Mouse (Mus musculus) liver, adult 2 months (tissue): ENCODE data around the gene Sh2b1. TPM values are rescaled to one million over a fixed set of nuclear protein-coding genes. Genes with fewer than 3 reads are reported as not detected.

ENCODE experiments used
- DNase-seq: peaks from one replicate; pipeline ENCODE4 v3.0.0-alpha.2; 2011; ENCODE audit warnings: low read depth, low spot score; ENCODE audit errors: extremely low read depth
- H3K27ac ChIP-seq: fragments of 200-500 bp; replicated peaks from 2 replicates; pipeline ENCODE4 v1.5.1; 2012; ENCODE audit warnings: low read depth, mild to moderate bottlenecking, control low read depth, inconsistent platforms, low read length; ENCODE audit not compliant: insufficient read depth
- H3K27me3 ChIP-seq: fragments of 200-500 bp; 2 replicates; pipeline ENCODE4 v1.6.1; 2012; ENCODE audit warnings: mild to moderate bottlenecking, moderate library complexity, low read length, inconsistent platforms; ENCODE audit not compliant: control insufficient read depth, insufficient read depth
- H3K36me3 ChIP-seq: fragments of 200-500 bp; 2 replicates; pipeline ENCODE4 v1.6.1; 2012; ENCODE audit warnings: low read length, inconsistent platforms; ENCODE audit not compliant: control insufficient read depth, insufficient read depth
- H3K4me1 ChIP-seq: fragments of 200-500 bp; 2 replicates; pipeline ENCODE4 v1.6.1; 2011; ENCODE audit warnings: low read length; ENCODE audit not compliant: control insufficient read depth, insufficient read depth
- H3K4me3 ChIP-seq: fragments of 200-500 bp; 2 replicates; pipeline ENCODE4 v1.5.1; 2011; ENCODE audit warnings: low read depth, mild to moderate bottlenecking, control low read depth, low read length, moderate library complexity; ENCODE audit not compliant: insufficient read depth
- H3K79me2 ChIP-seq: fragments of 200-500 bp; 2 replicates; pipeline ENCODE4 v1.6.1; 2012; ENCODE audit warnings: inconsistent platforms, mild to moderate bottlenecking, low read length, moderate library complexity; ENCODE audit not compliant: control insufficient read depth, insufficient read depth
- H3K9ac ChIP-seq: fragments of 200-500 bp; 2 replicates; pipeline ENCODE4 v1.6.1; 2012; ENCODE audit warnings: low read depth, mild to moderate bottlenecking, control low read depth, inconsistent platforms, low read length
- CTCF ChIP-seq: fragments of 200-500 bp; IDR thresholded peaks from 2 replicates; pipeline ENCODE4 v1.5.1; 2011; ENCODE audit warnings: low read depth, low read length, control low read depth
- POLR2A ChIP-seq: fragments of 200-500 bp; IDR thresholded peaks from 2 replicates; pipeline ENCODE4 v1.6.1; 2011; ENCODE audit warnings: low read length, control low read depth; ENCODE audit not compliant: insufficient read depth; ENCODE audit errors: extremely low read depth
- WGBS: fragments of 180-500 bp; shearing (Covaris S2); methylation state at CpG from one replicate; pipeline ENCODE4 v1.1.7; 2018; 5-methylcytosine and 5-hydroxymethylcytosine counted together
- polyA plus RNA-seq: library from polyadenylated mRNA; depleted of rRNA; stranded (reverse); fragments of >200 nt; gene quantifications from 2 replicates; pipeline ENCODE4 v1.2.3, GENCODE M21; 2012
- total RNA-seq: library from RNA; depleted of rRNA; stranded (reverse); fragments of >200 nt; gene quantifications from 2 replicates; pipeline ENCODE4 v1.2.3, GENCODE M21; 2014

The Sh2b1 gene
- total and polyA plus RNA-seq, 2 experiments: 4.6 to 43.1 TPM

GRCm38 (mm10) chr7:126487052-126487483 lies 11.8 kb upstream of the Sh2b1 start, which contains the start of gene Tufm:
Gene Tufm (plus strand): TSS chr7:126487361.
- TF ChIP-seq CTCF (no peak), POLR2A (peak; percentile 56; the same call in 1 of the 2 replicates)
- peak within 1 kb of the TSS; percentile 32 for H3K27ac ChIP-seq
- H3K4me1 ChIP-seq: peaks cover 6% of the 10 kb centered on the region; the same call in 1 of the 2 replicates
- peaks cover 11% of the 10 kb centered on the region for H3K36me3 ChIP-seq
- peak within 1 kb of the TSS; percentile 90 for H3K9ac ChIP-seq
- WGBS: under 1% methylated on average over 32 of the region's 32 CpGs
- H3K27me3 ChIP-seq: no peaks in the 10 kb centered on the region
- peak; percentile 92 for DNase-seq
- no peaks in the 10 kb centered on the region for H3K79me2 ChIP-seq
- H3K4me3 ChIP-seq: peak within 1 kb of the TSS; percentile 87

DNA sequence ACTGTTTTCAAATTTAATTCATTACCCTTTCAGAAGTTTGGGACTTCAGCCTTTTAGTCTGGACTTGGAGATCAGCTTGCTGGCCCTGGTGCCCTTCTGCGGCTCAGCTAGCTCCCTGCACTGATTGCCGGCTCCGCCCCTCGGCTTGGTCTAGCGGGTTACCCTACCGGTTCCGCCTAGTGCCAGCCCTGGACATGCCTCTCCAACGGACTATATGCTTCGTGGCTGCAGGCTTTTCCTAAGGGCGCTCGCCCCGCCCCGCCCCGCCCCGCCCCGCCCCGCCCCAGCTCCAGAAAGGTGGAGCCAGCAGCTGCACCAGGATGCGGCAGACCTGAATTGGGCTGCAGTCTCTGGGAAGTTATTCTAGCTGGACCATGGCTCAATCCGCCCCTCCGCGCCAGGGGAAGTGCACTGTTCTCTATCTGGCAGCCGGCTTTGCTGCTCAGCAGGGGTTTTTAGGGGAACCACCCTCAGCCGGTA lies 7.2 kb upstream of the Sh2b1 start:
- TF ChIP-seq POLR2A (peak; percentile 76), CTCF (no peak)
- under 1% methylated on average over 22 of the region's 23 CpGs for WGBS

DNA sequence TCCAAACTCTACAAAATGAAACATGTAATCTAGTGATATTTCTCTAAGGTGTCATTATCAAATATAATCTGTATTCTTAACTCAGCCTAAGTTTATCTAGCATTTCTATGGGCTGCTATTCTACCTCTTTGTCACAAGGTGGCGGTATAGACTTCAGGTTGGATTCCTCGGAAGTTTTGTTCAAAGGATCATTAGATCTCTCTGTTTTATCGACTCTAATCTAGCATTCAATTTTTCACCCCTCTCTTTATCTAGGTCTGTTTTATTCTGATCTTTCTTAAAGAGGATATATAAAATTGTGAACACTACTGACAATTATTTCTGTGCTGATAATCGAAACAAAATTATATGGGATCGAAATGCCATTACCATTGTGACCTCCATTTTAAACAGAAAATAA lies 6.5 kb upstream of the Sh2b1 start:
- Histone ChIP-seq H3K27me3 (no peaks in the 10 kb centered on the region), H3K79me2 (no peaks in the 10 kb centered on the region), H3K27ac (no peak overlapping the region), H3K9ac (no peak overlapping the region), H3K36me3 (no peaks in the 10 kb centered on the region), H3K4me1 (no peaks in the 10 kb centered on the region; the same call in none of the 2 replicates), H3K4me3 (peak overlapping the region; percentile 32; the same call in 1 of the 2 replicates)
- DNase-seq: peak; percentile 60
- WGBS: 18% methylated on average over 5 of the region's 5 CpGs
- TF ChIP-seq CTCF (peak; percentile 36), POLR2A (no peak)

More for the DNA sequence above, 7.2 kb upstream of the Sh2b1 start:
- no peaks in the 10 kb centered on the region for H3K79me2 ChIP-seq
- no peaks in the 10 kb centered on the region for H3K27me3 ChIP-seq
- peak overlapping the region; percentile 8; the same call in 1 of the 2 replicates for H3K4me3 ChIP-seq
- H3K27ac ChIP-seq: peak overlapping the region; percentile 39
- H3K9ac ChIP-seq: peak overlapping the region; percentile 20
- no peaks in the 10 kb centered on the region; the same call in none of the 2 replicates for H3K4me1 ChIP-seq
- H3K36me3 ChIP-seq: no peaks in the 10 kb centered on the region
- DNase-seq: peak; percentile 95

DNA sequence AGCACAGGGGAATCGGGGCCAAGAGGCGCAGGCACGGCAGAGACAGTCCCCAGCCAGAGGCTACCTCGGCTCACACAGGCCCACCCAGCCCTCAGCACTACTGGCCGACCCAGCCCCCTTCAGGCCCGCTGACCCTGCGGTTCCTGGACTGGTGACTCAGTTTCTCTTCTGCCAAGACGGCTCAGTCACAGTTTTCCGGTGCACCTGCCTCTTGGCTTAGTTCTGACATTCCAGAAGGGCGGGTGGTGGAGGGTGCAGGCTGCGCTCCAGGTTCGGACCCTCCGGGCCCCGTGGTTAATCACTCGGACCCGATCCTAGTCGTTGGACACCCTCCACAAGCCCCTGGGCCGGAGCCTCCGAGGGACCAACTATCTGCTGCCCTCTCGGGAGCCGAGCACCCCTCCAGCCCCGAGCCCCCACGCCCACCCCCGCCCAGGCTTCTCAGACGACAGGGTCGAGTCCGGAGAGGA lies 703 bp downstream of the Sh2b1 start:
- TF ChIP-seq POLR2A: no peak
- no peak for TF ChIP-seq CTCF
- Histone ChIP-seq H3K4me3 (peak overlapping the region; percentile 59), H3K36me3 (0 out of 2 replicates have a peak, but pooled peaks cover 2% of the 10 kb centered on the region), H3K79me2 (peaks cover 2% of the 10 kb centered on the region; the same call in 1 of the 2 replicates), H3K9ac (peak overlapping the region; percentile 76), H3K27ac (no peak overlapping the region), H3K27me3 (no peaks in the 10 kb centered on the region), H3K4me1 (peaks cover 4% of the 10 kb centered on the region; the same call in 1 of the 2 replicates)
- no peak for DNase-seq
- WGBS: under 1% methylated on average over 27 of the region's 27 CpGs

DNA sequence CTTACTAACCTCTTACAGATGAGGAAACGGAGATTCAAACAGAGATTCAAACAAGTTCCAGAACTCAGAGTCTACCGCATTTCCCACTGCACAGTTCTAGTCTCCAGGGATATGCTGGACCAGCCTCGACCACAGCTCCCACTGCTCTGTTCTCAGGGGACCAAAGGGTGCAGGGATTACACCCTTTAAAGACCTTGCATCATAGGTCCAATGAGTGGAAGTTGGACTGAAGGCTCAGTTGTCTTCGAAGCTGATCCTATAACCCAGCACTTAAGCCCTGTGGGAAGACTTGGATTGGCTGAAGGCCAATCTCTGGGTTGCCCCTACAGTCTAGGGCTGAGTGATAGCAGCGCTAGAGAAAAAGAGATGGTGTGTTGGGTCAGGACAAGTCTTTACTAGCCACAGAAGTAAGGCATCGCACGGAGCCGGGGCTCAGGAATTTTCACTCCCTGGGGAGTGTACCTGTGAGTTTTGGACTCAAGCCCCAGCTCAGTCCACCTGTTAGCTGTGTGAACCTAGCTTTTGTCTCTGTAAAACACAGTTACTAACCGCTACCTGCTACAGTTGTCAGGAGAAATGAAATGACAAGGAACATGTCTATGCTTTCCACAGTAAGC lies 1.6 kb downstream of the Sh2b1 start:
- 67% methylated on average over 9 of the region's 9 CpGs for WGBS
- Histone ChIP-seq H3K9ac (no peak overlapping the region), H3K4me1 (peaks cover 4% of the 10 kb centered on the region; the same call in 1 of the 2 replicates), H3K27ac (no peak overlapping the region), H3K36me3 (peaks cover 6% of the 10 kb centered on the region; the same call in 1 of the 2 replicates), H3K27me3 (no peaks in the 10 kb centered on the region), H3K4me3 (no peak overlapping the region), H3K79me2 (peaks cover 2% of the 10 kb centered on the region; the same call in 1 of the 2 replicates)
- TF ChIP-seq POLR2A: no peak
- TF ChIP-seq CTCF: no peak
- no peak for DNase-seq
